Mouse (Mus musculus): ENCODE data around the gene Fcho2. TPM values are rescaled to one million over a fixed set of nuclear protein-coding genes. Genes with fewer than 3 reads are reported as not detected.

Fcho2 gene
- total RNA-seq, 1 experiment from 2014 or later = 92.8 TPM

DNA sequence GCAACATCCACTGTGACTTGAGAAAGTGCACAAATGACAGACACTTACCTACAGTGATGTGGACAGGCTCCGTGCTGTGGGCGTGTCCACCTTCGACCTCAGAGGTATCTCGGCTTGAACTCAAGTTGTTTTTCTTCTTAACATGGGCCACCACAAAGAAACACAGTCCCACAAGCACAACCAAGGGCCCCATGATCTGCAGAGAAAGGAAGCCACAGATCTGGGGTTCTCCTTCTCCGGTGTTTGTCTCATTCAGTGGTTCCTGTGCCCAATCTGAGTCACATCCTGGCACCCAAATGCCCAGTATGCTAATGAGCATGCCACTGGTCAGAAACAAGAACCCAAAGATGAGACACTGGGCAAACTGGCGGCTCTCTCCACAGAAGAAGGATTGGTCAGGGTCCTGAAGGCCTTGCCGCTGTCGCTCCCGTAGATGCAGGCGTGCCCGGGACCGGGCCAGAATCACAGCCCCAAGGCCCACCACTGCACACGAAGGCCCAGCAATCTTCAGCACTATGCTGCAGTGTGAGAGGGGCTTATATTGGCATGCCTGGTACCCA, 123.2 kb downstream of the Fcho2 start:
- peak; percentile 36; the same call in 1 of the 2 replicates for ATAC-seq (replicated peaks; ENCODE audit: insufficient number of reproducible peaks, low FRiP score, low TSS enrichment, poor library complexity, severe bottlenecking)

DNA sequence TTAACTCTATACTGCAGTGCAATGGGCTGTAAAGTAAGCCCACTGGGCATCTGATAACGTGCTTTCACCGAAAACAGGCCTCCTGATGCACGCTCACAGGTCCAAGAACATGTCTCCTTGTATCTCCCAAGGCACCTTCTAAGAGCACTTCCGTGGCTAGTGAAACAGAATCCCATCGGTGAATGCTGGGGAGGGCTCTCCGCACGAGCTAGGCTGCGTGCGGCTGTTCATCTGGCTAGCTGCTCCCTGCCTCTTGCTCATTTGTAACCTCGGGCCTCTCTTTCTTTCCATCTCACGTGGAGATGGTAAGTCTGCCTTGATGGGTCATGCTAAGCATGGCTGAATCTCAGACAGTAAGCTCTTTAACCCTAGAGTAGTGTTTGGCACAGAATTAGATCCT, 124.4 kb downstream of the Fcho2 start:
- ATAC-seq (replicated peaks; ENCODE audit: insufficient number of reproducible peaks, low FRiP score, low TSS enrichment, poor library complexity, severe bottlenecking) = no peak

DNA sequence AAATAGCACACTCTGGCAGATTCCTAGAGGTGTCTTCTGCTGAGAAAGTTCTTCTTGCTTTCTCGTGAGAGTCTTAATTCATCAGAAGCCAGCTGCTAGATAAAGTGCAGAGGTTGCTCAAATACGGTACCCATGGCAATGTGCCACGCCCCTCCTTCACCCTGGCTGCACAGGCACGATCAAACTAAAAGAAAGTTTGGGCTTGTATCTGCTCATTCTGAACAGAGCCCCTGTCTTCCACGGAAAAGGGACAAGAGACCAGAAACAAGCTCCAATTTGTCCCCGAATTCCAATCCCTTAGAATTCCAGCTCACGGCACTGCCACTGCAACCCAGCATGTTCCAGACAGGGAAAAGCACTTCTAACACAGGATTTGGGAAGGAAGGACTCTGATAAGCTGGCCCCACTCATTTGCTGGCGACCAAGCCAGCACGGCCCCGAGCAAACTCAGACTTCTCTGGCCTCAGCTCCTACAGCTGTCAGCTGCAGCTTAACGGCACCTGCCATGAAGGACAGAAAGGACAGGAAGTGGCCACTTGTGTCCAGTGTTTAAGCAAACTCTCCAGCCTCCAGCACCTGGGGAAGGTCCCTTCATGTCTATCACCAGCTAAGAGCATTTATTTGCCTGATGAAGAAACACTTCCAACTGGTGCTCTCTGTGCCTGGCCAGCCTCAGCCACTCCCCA, 125.5 kb downstream of the Fcho2 start:
- no peak for ATAC-seq (replicated peaks; ENCODE audit: insufficient number of reproducible peaks, low FRiP score, low TSS enrichment, poor library complexity, severe bottlenecking)

DNA sequence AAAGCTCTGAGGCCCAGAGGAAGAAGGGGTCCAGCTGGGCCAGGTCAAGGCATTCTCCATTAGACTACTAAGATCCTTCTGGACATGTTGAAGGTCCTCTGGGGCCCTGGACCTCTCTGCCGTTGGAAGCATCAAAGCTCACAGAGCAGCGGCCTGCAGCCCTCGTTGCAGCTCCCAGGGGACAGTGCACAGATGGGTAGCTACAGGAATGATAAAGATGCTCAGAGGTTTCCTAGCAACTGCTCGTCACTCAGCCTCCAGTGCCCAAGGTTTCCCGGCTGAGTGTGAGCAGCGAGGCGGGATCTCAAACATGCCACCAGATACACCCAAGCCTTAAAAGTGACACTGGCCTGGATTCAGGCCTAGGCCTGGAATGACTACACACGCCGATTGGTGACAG, 127.3 kb downstream of the Fcho2 start:
- ATAC-seq (replicated peaks; ENCODE audit: insufficient number of reproducible peaks, low FRiP score, low TSS enrichment, poor library complexity, severe bottlenecking) = no peak

DNA sequence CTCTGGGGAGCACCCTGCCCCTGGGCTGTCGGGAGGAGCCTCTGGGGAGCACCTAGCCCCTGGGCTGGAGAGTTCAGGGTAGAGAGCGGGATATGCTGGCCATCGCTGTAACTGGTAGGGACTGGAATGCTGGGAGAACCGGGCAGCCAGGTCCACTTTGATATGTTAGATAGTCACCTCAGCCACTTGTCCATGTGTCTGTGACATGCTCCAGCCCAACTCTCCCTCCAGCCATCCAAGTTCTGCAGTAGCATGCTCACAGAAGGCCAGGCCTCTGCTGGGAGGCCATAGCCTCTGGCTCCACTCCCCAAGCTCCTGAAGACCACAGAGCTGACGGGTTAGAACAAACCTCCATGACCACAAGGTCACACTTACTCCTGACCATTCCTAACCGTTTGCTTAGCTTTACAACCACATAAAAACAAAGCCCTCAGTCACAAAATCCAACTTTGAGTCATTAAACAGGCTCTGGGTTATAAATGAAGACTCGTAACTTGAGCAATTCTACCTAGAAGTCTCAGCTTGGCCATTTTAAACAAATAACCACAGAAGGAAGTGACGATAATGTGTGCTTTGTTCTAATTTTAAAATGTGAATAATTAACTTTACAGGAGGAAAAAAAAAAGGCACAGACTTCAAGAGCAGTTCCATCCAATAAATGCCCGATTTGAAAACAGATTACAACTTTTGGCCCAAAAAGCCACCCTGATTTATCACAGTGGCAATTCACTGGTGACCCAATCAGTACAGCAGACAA, 130.9 kb downstream of the Fcho2 start:
- no peak for ATAC-seq (replicated peaks; ENCODE audit: insufficient number of reproducible peaks, low FRiP score, low TSS enrichment, poor library complexity, severe bottlenecking)

DNA sequence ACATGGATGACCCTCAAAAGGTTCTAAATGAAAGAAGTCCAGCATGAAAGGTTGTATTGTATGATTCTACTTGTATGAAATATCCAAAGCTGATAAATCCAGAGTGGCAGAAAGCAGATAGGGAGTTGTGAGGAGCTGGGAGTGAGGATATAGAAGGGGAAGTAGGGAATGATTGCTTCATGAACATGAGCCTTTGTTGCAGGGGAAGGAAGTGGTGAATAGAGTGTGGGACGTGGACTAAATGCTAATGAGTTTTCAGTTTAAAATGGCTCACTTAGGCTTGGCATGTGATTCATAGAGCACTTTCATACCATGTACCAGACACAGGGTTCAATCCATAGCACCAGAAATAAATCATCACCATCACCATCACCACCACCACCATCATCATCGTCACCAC, 131.8 kb downstream of the Fcho2 start:
- no peak for ATAC-seq (replicated peaks; ENCODE audit: insufficient number of reproducible peaks, low FRiP score, low TSS enrichment, poor library complexity, severe bottlenecking)

DNA sequence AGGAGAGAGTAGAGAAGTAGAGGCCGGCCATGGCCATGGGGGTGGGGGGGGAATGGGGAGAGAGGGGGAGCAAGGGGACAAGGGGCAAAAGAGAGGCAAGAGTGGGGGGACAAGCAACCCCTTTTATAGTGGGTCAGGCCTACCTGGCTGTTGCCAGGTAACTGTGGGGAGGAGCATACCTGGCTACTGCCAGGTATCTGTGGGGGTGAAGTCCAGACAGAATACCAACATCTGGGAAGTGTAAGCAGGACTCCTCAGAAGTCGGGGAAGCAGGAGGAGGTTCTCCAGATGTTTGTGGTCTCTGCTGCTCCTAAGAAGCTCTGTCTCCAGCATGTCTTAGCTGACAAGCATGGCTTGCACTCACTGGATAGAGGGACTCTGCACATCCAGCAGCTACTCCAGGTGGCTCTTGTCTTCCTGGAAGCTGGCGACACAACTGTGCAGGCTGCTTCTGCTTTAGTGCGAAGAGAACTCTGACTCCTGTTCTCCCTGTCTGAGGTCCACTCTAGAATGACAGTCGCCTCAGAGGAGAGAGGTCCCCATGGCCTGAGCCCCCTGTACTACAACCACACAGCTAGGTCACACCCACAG, 134.7 kb downstream of the Fcho2 start:
- 0 out of 2 replicates have a peak, but pooled peaks have one; percentile 10 for ATAC-seq (replicated peaks; ENCODE audit: insufficient number of reproducible peaks, low FRiP score, low TSS enrichment, poor library complexity, severe bottlenecking)

DNA sequence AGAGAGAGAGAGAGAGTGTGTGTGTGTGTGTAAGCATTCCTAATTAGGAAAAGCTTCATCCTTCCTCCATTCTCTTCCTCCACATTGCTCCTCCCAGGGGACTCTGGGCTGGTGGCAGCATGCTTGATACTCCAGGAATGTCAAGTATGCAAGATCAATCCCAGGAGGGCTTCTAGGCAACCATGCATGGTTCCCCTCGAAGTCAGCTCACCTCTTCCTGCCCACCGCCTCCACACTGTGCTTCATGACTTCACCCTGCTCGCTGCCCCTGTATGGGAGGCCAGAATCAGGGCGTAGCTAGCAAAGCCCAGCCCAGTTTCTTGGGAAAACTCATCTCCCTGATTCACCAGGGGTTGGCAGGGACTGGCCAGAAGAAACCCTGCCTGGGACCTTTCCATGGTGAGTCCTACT, 135.6 kb downstream of the Fcho2 start:
- no peak for ATAC-seq (replicated peaks; ENCODE audit: insufficient number of reproducible peaks, low FRiP score, low TSS enrichment, poor library complexity, severe bottlenecking)

DNA sequence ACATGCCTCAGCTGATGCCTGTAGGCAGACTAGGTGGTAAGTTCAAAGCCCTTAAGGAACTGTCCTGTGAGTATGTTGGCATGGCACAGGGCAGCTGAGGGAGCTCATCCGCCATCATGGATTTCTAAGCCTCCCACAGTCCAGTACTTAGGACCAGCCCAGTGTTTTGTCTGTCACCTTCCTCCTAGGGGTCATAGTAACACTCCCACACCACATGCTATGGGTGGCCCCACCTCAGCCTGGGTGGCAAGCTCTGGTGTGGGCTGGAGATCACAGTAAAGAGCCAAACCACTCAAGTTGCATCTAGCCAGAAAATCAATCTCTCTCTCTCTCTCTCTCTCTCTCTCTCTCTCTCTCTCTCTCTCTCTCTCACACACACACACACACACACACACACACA, 136.0 kb downstream of the Fcho2 start:
- ATAC-seq (replicated peaks; ENCODE audit: insufficient number of reproducible peaks, low FRiP score, low TSS enrichment, poor library complexity, severe bottlenecking) = no peak

DNA sequence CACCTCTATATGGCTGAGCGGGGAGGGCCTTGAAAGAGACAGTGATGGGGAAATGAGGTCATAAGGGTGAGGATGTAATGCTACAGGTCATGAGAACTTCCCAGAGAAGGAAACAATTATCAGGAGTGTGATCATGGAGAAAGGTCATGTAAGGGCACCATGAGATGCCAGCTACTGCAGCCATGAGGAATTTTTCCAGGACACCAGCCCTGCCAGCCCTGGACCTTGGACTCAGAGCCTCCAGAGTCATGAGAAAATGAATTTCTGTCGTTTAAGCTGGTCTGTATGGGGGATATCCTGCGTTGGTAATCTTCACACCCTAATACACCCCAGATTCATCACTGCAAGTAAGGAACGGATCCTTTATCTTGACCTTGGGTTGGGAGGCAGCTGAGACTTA, 141.3 kb downstream of the Fcho2 start:
- no peak for ATAC-seq (replicated peaks; ENCODE audit: insufficient number of reproducible peaks, low FRiP score, low TSS enrichment, poor library complexity, severe bottlenecking)

Other genes starting within 250 kb of the Fcho2 start
- not detected in 3 replicates for gene Tmem174, start 178.0 kb downstream of the Fcho2 start, total RNA-seq (2017)
- gene Tmem171, start 120.6 kb downstream of the Fcho2 start, total RNA-seq (2017) = 2.5 to 2.7 TPM in 2 of 3 replicates, not detected in the other
- gene Tnpo1, start 110.9 kb upstream of the Fcho2 start, total RNA-seq (2017) = 54.7 to 101 TPM (median 55.1 TPM) in 3 replicates
- gene 1700024P04Rik, start 169.1 kb upstream of the Fcho2 start, total RNA-seq (2017) = not detected in 3 replicates

Measured in monocyte, adult 5-6 weeks (primary cell).